Mouse (Mus musculus): ENCODE results near the gene Mrps6.

GRCm38 (mm10) chr16:92036701-92037100 is 21.4 kb upstream of the Mrps6 start:
- TF ChIP-seq CTCF (IDR thresholded peaks at IDR 0.05; ENCODE audit: low read depth, low read length) (no peak), EP300 (IDR thresholded peaks at IDR 0.05; ENCODE audit: insufficient read depth, low read depth, low read length) (no peak), POLR2A (IDR thresholded peaks at IDR 0.05; ENCODE audit: insufficient read depth, low read length) (no peak)
